Mouse (Mus musculus) brain, embryonic 14.5 days (tissue): ENCODE results near the gene Rundc3a.

Experiments
- CTCF ChIP-seq: fragments of 200-500 bp; IDR thresholded peaks from 2 replicates; pipeline ENCODE4 v1.5.1; 2012; ENCODE audit warnings: inconsistent platforms, mild to moderate bottlenecking, moderate library complexity, borderline replicate concordance; ENCODE audit not compliant: insufficient read depth, insufficient read length; ENCODE audit errors: extremely low read depth
- POLR2A ChIP-seq: fragments of 200-500 bp; IDR thresholded peaks from 2 replicates; pipeline ENCODE4 v1.6.1; 2012; ENCODE audit warnings: mild to moderate bottlenecking, inconsistent platforms, borderline replicate concordance; ENCODE audit not compliant: poor library complexity, insufficient read depth, insufficient read length, severe bottlenecking; ENCODE audit errors: extremely low read depth

DNA sequence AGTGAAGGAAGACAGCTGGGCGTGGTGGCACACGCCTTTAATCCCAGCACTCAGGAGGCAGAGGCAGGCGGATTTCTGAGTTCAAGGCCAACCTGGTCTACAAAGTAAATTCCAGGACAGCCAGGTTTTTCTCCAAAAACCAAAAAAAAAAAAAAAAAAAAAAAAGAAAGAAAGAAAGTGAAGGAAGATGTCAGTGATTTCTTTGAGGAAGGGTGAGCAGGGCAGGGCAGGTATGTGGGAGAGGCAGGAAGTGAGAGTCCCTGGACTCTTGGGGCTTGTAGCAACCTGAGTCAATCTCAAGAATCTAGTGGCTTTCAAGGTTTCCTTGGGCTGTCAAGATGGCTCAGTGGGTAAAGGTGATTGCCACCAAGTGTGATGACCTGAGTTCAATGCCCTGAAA lies 48.7 kb upstream of the Rundc3a start:
- TF ChIP-seq POLR2A = no peak
- TF ChIP-seq CTCF = no peak
